Comparison of ENCODE assay signal across 9 mouse cellular contexts in the genomic region with DNA sequence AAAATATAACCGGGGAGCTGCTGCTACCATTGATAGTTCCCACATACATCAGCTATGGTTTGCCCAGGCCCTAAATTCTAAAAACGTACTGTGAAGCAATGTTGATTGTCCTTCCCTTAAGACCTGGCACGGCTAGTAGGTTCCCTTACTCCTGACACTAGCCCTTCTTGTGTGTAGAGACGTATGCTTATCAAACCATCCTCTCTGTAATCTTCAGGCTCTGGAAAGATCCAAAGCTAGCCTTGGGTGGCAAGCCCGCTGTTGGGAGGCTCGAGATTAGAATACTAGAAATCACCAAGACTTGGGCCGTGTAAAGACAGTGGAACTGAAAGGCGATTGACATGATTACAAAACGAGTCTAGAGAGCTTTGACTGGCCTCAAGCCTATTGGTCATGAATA. TPM values are rescaled to one million over a fixed set of nuclear protein-coding genes. Genes with fewer than 3 reads are reported as not detected.
DNase-seq lines count a peak whose midpoint lies in the region; ATAC-seq and TF ChIP-seq lines count a peak whose summit lies in the region.
"Had no signal": no experiment of that assay in that cellular context is flagged by ENCODE, and none has a peak within 500 bp of the region (broad histone marks: within the 10 kb centered on the region; RNA-seq: fewer than 3 reads in every experiment).

No protein-coding gene starts in this region.

- no peak for ATAC-seq in heart, embryonic 13.5 days (ENCODE audit: extremely low read depth, insufficient number of reproducible peaks, low FRiP score, low TSS enrichment)
- ATAC-seq in hindbrain, embryonic 12.5 days (ENCODE audit: low FRiP score) = no peak
- no peak for ATAC-seq in midbrain, embryonic 11.5 days (ENCODE audit: low FRiP score)

- H3K36me3 ChIP-seq in heart, embryonic 13.5 days = peaks cover 43% of the 10 kb centered on the region
- H3K36me3 ChIP-seq in MEL (ENCODE audit: control insufficient read depth in 1 of 2, insufficient read depth in 2 of 2, low read length in 2 of 2) = peaks cover 11 to 13% of the 10 kb centered on the region in 2 experiments
- H3K36me3 ChIP-seq in hindbrain, embryonic 12.5 days = peaks cover 34% of the 10 kb centered on the region
- peaks cover 6% of the 10 kb centered on the region; the same call in 1 of the 2 replicates for H3K36me3 ChIP-seq in midbrain, embryonic 11.5 days (ENCODE audit: control insufficient read depth, insufficient read depth, low read length)

- no peak for TF ChIP-seq POLR2A in MEL (IDR thresholded peaks at IDR 0.05; ENCODE audit: control insufficient read depth in 1 of 2, insufficient read depth in 1 of 2, low read depth in 1 of 2, low read length in 2 of 2, poor library complexity in 1 of 2)

- no peak for DNase-seq in heart, postnatal 25 days (ENCODE audit: low spot score)
- DNase-seq in MEL (ENCODE audit: low read depth, low spot score) = peak; percentile 50
- no peak for DNase-seq in midbrain, embryonic 11.5 days (ENCODE audit: low spot score, missing footprints)
- no peak for DNase-seq in urinary bladder, postnatal 10 days (ENCODE audit: low spot score)
- no peak for DNase-seq in cerebellum, postnatal 25 days
- no peak for DNase-seq in cerebellum, adult 18-20 months

- 0 out of 2 replicates have a peak overlapping the region, but pooled peaks have one; percentile 89 for H3K27ac ChIP-seq in heart, embryonic 13.5 days (replicated peaks)
- peak overlapping the region; percentile 12; the same call in 1 of the 2 replicates for H3K27ac ChIP-seq in MEL (ENCODE audit: control insufficient read depth, low read depth, low read length)
- no peak overlapping the region for H3K27ac ChIP-seq in hindbrain, embryonic 12.5 days
- no peak overlapping the region for H3K27ac ChIP-seq in midbrain, embryonic 11.5 days (ENCODE audit: low read depth, low read length)

- H3K27me3 ChIP-seq in heart, embryonic 13.5 days (replicated peaks) = no peaks in the 10 kb centered on the region
- H3K27me3 ChIP-seq in MEL (ENCODE audit: control insufficient read depth in 1 of 2, insufficient read depth in 2 of 2, low read length in 2 of 2) = peaks cover 0 to 4% of the 10 kb centered on the region in 2 experiments; a peak in 1 of 4 replicates
- H3K27me3 ChIP-seq in hindbrain, embryonic 12.5 days = 0 out of 2 replicates have a peak, but pooled peaks cover 4% of the 10 kb centered on the region
- no peaks in the 10 kb centered on the region for H3K27me3 ChIP-seq in midbrain, embryonic 11.5 days (ENCODE audit: control insufficient read depth, insufficient read depth, low read length)
- H3K27me3 ChIP-seq: Patski had no signal

- WGBS in heart, embryonic 13.5 days = 36% methylated on average over 9 of the region's 9 CpGs
- 71% methylated on average over 9 of the region's 9 CpGs for WGBS in hindbrain, embryonic 12.5 days
- WGBS in midbrain, embryonic 11.5 days = 67% methylated on average over 9 of the region's 9 CpGs

- TF ChIP-seq CTCF in MEL (IDR thresholded peaks at IDR 0.05 in 2 of 3, conservative IDR thresholded peaks at IDR 0.05 in 1 of 3; ENCODE audit: control insufficient read depth in 1 of 3, insufficient read depth in 1 of 3, low read depth in 2 of 3, low read length in 3 of 3, poor library complexity in 1 of 3, severe bottlenecking in 1 of 3) = no peak

- H3K79me2 ChIP-seq in MEL (ENCODE audit: control insufficient read depth, insufficient read depth, low read length, poor library complexity) = peaks cover 9% of the 10 kb centered on the region

- H3K4me2 ChIP-seq in heart, embryonic 13.5 days = peak overlapping the region; percentile 76
- H3K4me2 ChIP-seq in hindbrain, embryonic 12.5 days (replicated peaks) = peak overlapping the region; percentile 88
- H3K4me2 ChIP-seq in midbrain, embryonic 11.5 days = peak overlapping the region; percentile 91

- H3K4me1 ChIP-seq in heart, embryonic 13.5 days = peaks cover 20% of the 10 kb centered on the region
- peaks cover 0 to 10% of the 10 kb centered on the region in 2 experiments for H3K4me1 ChIP-seq in MEL (ENCODE audit: control insufficient read depth in 1 of 2, insufficient read depth in 2 of 2, low read length in 2 of 2)
- H3K4me1 ChIP-seq in hindbrain, embryonic 12.5 days = peaks cover 13% of the 10 kb centered on the region
- peaks cover 6% of the 10 kb centered on the region for H3K4me1 ChIP-seq in midbrain, embryonic 11.5 days (ENCODE audit: control insufficient read depth, insufficient read depth, low read length)

- no peak for TF ChIP-seq EP300 in MEL (IDR thresholded peaks at IDR 0.05; ENCODE audit: low read depth in 1 of 2, low read length in 2 of 2)

- H3K4me3 ChIP-seq in heart, embryonic 13.5 days = peak overlapping the region; percentile 97
- peak overlapping the region; percentile 56 to 64 for H3K4me3 ChIP-seq in MEL (ENCODE audit: control insufficient read depth in 1 of 2, insufficient read depth in 1 of 2, low read depth in 2 of 2, low read length in 2 of 2)
- peak overlapping the region; percentile 99 for H3K4me3 ChIP-seq in hindbrain, embryonic 12.5 days
- peak overlapping the region; percentile 95 for H3K4me3 ChIP-seq in midbrain, embryonic 11.5 days (ENCODE audit: low read depth, low read length)

- H3K9me3 ChIP-seq in heart, embryonic 13.5 days = no peaks in the 10 kb centered on the region
- H3K9me3 ChIP-seq in MEL (replicated peaks; ENCODE audit: insufficient read depth, low read length) = no peaks in the 10 kb centered on the region
- no peaks in the 10 kb centered on the region for H3K9me3 ChIP-seq in hindbrain, embryonic 12.5 days (replicated peaks)
- no peaks in the 10 kb centered on the region for H3K9me3 ChIP-seq in midbrain, embryonic 11.5 days (ENCODE audit: control insufficient read depth, low read length)

- peak overlapping the region; percentile 97 for H3K9ac ChIP-seq in heart, embryonic 13.5 days
- H3K9ac ChIP-seq in MEL (ENCODE audit: control insufficient read depth, low read depth, low read length, poor library complexity, severe bottlenecking) = peak overlapping the region; percentile 93
- peak overlapping the region; percentile 93 for H3K9ac ChIP-seq in hindbrain, embryonic 12.5 days
- H3K9ac ChIP-seq in midbrain, embryonic 11.5 days (ENCODE audit: low read length) = peak overlapping the region; percentile 73

- intact Hi-C loops in heart, postnatal 25 days (cut with DNase I) = no loop called here

- TF ChIP-seq RAD21 in MEL (IDR thresholded peaks at IDR 0.05; ENCODE audit: low read depth, low read length) = no peak

TF ChIP-seq in MEL, 35 proteins besides CTCF, POLR2A, EP300 and RAD21:
- no peak for TF ChIP-seq GABPA (IDR thresholded peaks at IDR 0.05; ENCODE audit: low read depth, low read length)
- TF ChIP-seq MYC (IDR thresholded peaks at IDR 0.05; ENCODE audit: low read depth, low read length) = no peak
- TF ChIP-seq TCF12 (IDR thresholded peaks at IDR 0.05; ENCODE audit: low read depth, low read length) = no peak
- no peak for TF ChIP-seq ELF1 (IDR thresholded peaks at IDR 0.05; ENCODE audit: low read depth, low read length)
TF ChIP-seq in MEL: peak in this region for 0.

RNA-seq across cellular contexts. Expression of a gene that starts 1.2 kb away (rescaled TPM):
- polyA plus RNA-seq in heart, embryonic 13.5 days (2015; fragmentation: Nextera tagmentation; extraction: Ambion mirVana) = 7.6 and 9.5 TPM in 2 replicates
- 10 to 100 TPM; 31.0 to 37.0 TPM for total RNA-seq in heart, postnatal 25 days (2021)
- total RNA-seq in MEL (2012; rRNA removed) = 7.5 and 8.4 TPM in 2 replicates
- 10 to 100 TPM in 1 of 2 experiments, not detected in 1; 16.5 TPM for polyA plus RNA-seq in MEL (2012; ENCODE audit: insufficient read depth in 1 of 2, insufficient read length in 2 of 2, low read depth in 1 of 2, low replicate concordance in 2 of 2, missing spikeins in 1 of 2)
- polyA plus RNA-seq in hindbrain, embryonic 12.5 days (2016; fragmentation: Nextera tagmentation; extraction: Ambion mirVana) = 22.9 and 24.9 TPM in 2 replicates
- polyA plus RNA-seq in midbrain, embryonic 11.5 days (2014; fragmentation: Nextera tagmentation; extraction: Ambion mirVana) = 12.6 and 13.9 TPM in 2 replicates

RNA-seq across cellular contexts. Expression of a gene that starts 57.2 kb away (rescaled TPM):
- polyA plus RNA-seq in heart, embryonic 13.5 days (2015; fragmentation: Nextera tagmentation; extraction: Ambion mirVana) = 12.7 and 13.2 TPM in 2 replicates
- total RNA-seq in heart, postnatal 25 days (2021) = 10 to 100 TPM; 29.4 to 39.3 TPM
- total RNA-seq in MEL (2012; rRNA removed) = 64.6 and 66.1 TPM in 2 replicates
- 100 to 1,000 TPM in 1 of 2 experiments, 10 to 100 TPM in 1; 82.8 to 221 TPM for polyA plus RNA-seq in MEL (2012; ENCODE audit: insufficient read depth in 1 of 2, insufficient read length in 2 of 2, low read depth in 1 of 2, low replicate concordance in 2 of 2, missing spikeins in 1 of 2)
- polyA plus RNA-seq in hindbrain, embryonic 12.5 days (2016; fragmentation: Nextera tagmentation; extraction: Ambion mirVana) = 40.5 and 40.6 TPM in 2 replicates
- polyA plus RNA-seq in midbrain, embryonic 11.5 days (2014; fragmentation: Nextera tagmentation; extraction: Ambion mirVana) = 40.6 and 50.4 TPM in 2 replicates

Comparison
In these comparisons a context has a peak if more than half of its experiments do, and no peak if none do; other contexts are left out.
1. H3K27ac ChIP-seq: peak in heart, embryonic 13.5 days (single experiment) and MEL (single experiment); none in hindbrain, embryonic 12.5 days (single experiment) and midbrain, embryonic 11.5 days (single experiment).
2. Peak in every context shown above with its lines, with median percentiles within 50 percentile points of each other: H3K4me2 ChIP-seq, H3K4me3 ChIP-seq and H3K9ac ChIP-seq.